Mouse (Mus musculus) heart, adult 2 months (tissue): ENCODE measurements at regions not wholly inside any gene's neighbourhood (a gene's known extent, or its start where the extent isn't known, plus 50 kb on each side); places are given as distances from the start of the nearest gene placed in this dataset.

Experiments used
- CTCF ChIP-seq: fragments of 200-600 bp; IDR thresholded peaks from 2 replicates; pipeline ENCODE4 v1.8.1; 2022; ENCODE audit warnings: antibody characterized with exemption, mild to moderate bottlenecking, moderate library complexity
- POLR2A ChIP-seq: fragments of 200-500 bp; IDR thresholded peaks from 2 replicates; pipeline ENCODE4 v1.6.1; 2011; ENCODE audit warnings: mild to moderate bottlenecking, low read depth, low read length, control low read depth; ENCODE audit not compliant: insufficient read depth

- TF ChIP-seq CTCF (no peak), POLR2A (no peak)
Measured at GRCm38 (mm10) chr13:37689127-37689777, 88.9 kb upstream of the Rreb1 start.
